Mouse (Mus musculus): Measurements from ENCODE around the gene Hectd1.

Gene Hectd1

DNA sequence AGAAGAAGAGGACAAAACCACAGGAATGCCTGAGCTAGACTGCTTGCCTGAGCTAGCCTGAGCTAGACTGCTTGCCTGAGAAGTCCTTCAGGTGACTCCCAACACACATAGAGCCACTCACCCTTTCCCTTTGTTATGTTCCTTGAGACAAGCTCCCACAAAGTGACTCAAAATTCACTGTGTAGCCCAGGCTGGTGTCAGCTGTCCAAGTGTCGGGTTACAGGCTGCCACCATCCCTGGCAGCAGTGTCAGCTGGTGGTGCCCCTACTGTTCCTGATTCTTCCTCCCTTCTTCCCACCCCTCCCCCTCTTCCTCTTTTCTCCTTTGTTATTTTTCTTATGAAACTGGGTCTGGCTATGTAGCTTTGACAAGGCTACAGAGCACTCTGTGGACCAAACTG is 125.5 kb downstream of the Hectd1 start:
- no peak for DNase-seq (ENCODE audit: low spot score)

- no peak for DNase-seq (ENCODE audit: low spot score)
Observed at GRCm38 (mm10) chr12:51701723-51702122, 127.6 kb downstream of the Hectd1 start.

DNA sequence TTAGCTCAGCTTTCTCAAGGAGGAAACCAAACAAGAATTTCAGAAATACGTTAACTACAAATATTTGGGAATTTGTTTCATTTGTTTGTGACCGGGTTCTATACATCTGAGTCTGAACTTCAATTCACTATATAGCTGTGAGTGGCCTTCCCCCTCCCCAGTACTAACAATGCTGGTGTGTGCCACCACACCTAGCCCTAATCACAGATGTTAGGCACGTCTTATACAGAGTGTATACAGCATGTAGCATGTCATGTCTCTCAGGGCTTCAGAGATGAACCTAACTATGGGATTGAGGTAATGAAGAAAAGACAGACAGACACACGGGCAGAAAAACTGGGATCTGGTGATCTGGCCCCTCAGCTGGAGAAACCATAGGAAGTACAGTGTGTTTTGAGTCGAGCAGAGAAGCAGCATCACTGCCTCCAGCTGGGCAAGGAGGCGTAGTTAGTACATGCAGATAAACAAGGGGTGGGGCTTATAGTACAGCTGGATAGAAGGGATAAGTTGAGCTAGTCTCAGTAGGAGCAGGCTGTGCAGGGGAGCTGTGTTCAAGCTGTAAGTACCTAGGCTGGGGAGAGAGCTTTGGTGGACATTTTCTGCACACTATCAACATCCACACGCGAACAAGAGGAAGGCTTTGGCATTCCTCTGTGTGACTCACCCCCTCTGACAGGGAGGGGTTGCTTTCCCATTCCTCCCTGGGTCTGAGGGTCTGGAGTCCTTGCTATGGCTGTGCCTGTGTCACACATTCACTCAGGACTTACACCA is 129.5 kb downstream of the Hectd1 start:
- no peak for DNase-seq (ENCODE audit: low spot score)

DNA sequence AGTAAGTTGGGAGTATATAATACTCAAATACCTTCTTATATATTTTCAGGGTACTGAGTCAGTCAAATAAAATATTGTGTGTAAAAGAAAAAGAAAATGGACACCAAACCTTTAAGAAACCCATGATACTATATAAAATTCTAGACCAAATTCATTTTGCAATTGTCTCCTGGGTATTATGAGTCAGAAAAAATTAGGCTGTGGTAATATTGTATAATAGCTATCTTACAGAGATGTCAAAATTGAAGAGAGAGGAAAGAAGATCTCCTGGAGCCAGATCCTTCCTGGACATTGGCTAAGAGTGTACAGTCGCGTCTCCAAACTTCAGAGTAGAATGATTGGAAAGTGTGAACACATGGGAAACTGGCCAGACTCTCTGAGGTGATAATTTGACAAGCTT is 133.2 kb downstream of the Hectd1 start:
- DNase-seq (ENCODE audit: low spot score), result no peak

- no peak for DNase-seq (ENCODE audit: low spot score)
Observed at GRCm38 (mm10) chr12:51694966-51695365, 134.4 kb downstream of the Hectd1 start.

- DNase-seq (ENCODE audit: low spot score), result no peak
Observed at GRCm38 (mm10) chr12:51694096-51694495, 135.2 kb downstream of the Hectd1 start.
